Mouse (Mus musculus): ENCODE measurements around the gene Gm28360.
"Not testable (repeated sequence)": the region's sequence is repeated elsewhere in the genome, so short reads cannot be mapped to it uniquely, and the experiment has no call there.

Gm28360 gene

DNA sequence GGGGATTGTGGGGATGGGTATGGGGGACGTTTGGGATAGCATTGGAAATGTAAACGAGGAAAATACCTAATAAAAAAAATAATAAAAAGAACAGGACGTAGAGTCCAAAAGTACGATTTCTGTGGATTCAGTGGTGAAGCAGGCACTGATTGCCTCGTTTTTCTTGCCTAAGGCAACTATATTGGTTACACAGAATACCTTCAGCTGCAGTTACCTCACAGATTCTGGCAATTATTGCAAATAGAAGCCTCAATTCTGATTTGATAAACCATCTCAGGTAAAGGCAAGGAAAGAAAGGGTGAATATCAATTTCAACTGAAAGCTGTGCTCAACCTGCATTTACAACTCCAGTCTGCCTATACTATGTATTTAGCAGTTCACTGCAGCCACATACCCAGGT lies at the start of gene Gm28360:
TSS of gene Gm28360 (plus strand) at position 301 of the 400 bp plus-strand sequence.
- DNase-seq (ENCODE audit: low spot score in 2 of 2), result not testable (repeated sequence)

DNA sequence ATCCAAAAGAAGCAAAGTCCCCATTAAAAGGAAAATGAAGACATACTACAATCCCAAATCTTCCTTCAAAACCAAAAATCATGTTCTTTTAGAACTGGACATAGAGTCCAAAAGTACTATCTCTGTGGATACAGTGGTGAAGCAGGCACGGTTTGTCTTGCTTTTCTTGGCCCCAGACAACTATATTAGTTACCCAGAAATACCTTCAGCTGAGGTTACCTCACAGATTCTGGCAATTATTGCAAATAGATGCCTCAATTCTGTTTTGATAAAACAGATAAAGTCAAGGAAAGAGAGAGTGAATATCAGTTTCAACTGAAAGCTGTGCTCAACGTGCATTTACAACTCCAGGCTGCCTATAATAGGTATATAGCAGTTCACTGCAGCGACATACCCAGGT lies 49.0 kb upstream of the Gm28360 start, which contains the start of gene B020011L13Rik:
TSS of gene B020011L13Rik (plus strand) at position 301 of the 400 bp plus-strand sequence.
- DNase-seq (ENCODE audit: low spot score in 2 of 2), result not testable (repeated sequence)

DNA sequence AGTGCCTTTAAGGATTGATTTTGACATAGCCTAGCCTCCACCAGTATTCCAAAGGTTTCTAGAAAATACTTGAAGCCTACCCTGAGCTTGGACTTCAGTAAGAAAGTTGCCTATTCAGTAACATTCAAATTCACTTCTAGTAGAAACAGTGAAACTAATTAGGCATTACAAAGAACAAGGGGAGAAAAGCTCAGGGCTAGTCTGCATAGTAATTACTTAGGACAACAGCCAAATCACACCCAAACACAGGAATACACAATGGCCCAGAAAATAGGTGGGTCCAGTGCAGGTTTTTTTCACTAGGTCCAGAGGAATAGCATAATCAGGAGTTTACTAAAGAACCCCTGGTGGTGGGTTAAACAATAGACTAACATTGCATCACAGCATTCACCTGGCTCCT lies 13.6 kb upstream of the Gm28360 start:
- not testable (repeated sequence) for DNase-seq (ENCODE audit: low spot score in 2 of 2)

DNA sequence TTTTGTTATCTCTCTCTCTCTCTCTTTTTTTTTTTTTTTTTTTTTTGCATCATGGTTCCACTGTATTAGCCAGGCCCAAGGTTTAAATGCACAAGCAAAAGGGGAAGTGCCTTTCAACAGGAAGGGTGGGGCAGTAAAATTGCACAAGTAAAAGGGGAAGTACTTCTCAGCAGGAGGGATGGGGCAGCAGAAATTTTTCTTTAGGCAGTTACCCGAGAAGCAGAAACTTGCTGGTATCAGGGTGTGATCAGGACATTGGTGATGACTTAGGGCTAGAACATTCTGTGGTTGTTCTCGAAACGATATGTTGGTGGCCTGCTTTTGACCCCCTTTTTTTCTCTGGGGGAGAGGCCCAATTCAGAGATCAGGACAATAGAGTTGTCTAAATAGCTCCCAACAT lies 21.8 kb downstream of the Gm28360 start:
- not testable (repeated sequence) for DNase-seq (ENCODE audit: low spot score in 2 of 2)

All from right cerebral cortex, adult 2 months (tissue).